Mouse (Mus musculus): ENCODE results near the gene Cldn9. TPM values are rescaled to one million over a fixed set of nuclear protein-coding genes. Genes with fewer than 3 reads are reported as not detected.

The Cldn9 gene
- polyA plus RNA-seq, 1 experiment from 2014 or later: 2.0 TPM

DNA sequence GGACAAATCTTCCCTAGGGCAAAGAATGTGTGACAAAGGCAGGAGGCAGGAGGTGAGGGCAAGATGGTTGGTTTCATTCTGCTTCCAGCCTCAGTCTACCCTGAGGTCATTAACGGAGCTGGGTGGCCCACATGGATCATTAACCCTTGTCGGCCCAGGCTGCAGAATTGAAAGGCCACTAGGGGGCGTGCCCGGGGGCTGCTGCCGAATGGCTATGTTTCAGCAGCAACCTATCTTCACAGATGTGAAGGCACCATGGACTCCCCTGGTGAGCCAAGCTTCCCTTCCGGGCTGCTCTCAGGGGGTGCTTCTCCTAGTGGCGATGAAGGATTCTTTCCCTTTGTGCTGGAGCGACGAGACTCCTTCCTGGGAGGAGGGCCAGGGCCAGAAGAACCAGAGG lies 22.3 kb downstream of the Cldn9 start:
- no peak overlapping the region for H3K4me3 ChIP-seq
- no peak overlapping the region for H3K4me2 ChIP-seq
- no peaks in the 10 kb centered on the region for H3K9me3 ChIP-seq (replicated peaks)
- peaks cover 3% of the 10 kb centered on the region; the same call in 1 of the 2 replicates for H3K4me1 ChIP-seq
- ATAC-seq: no peak
- peaks cover 52% of the 10 kb centered on the region for H3K27me3 ChIP-seq
- peaks cover 4% of the 10 kb centered on the region for H3K36me3 ChIP-seq (ENCODE audit: poor library complexity, severe bottlenecking)
- under 1% methylated on average over 9 of the region's 9 CpGs for WGBS
- H3K27ac ChIP-seq: no peak overlapping the region
- no peak overlapping the region for H3K9ac ChIP-seq

DNA sequence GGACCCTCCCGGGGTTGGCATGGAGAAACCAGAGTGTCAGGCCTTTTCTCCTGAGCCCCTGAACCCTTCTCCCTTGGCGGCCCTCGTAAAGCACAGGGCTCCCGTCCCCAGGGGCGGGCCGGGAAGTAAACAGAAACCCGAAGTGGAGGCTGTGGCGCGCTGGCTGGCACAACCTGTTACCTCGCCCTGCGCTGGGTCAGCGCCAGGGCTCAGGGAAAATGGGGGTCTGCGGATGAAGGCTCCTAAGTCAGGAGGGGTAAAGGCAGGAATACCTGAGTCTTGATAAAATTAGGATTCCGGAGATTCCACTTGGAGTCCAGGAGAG lies 23.0 kb downstream of the Cldn9 start:
- peaks cover 52% of the 10 kb centered on the region for H3K27me3 ChIP-seq
- no peaks in the 10 kb centered on the region for H3K36me3 ChIP-seq (ENCODE audit: poor library complexity, severe bottlenecking)
- H3K9ac ChIP-seq: no peak overlapping the region
- ATAC-seq: no peak
- no peaks in the 10 kb centered on the region for H3K9me3 ChIP-seq (replicated peaks)
- no peak overlapping the region for H3K27ac ChIP-seq
- peaks cover 3% of the 10 kb centered on the region; the same call in 1 of the 2 replicates for H3K4me1 ChIP-seq
- H3K4me2 ChIP-seq: peak overlapping the region; percentile 7; the same call in 1 of the 2 replicates
- H3K4me3 ChIP-seq: no peak overlapping the region
- WGBS: 2% methylated on average over 14 of the region's 14 CpGs

DNA sequence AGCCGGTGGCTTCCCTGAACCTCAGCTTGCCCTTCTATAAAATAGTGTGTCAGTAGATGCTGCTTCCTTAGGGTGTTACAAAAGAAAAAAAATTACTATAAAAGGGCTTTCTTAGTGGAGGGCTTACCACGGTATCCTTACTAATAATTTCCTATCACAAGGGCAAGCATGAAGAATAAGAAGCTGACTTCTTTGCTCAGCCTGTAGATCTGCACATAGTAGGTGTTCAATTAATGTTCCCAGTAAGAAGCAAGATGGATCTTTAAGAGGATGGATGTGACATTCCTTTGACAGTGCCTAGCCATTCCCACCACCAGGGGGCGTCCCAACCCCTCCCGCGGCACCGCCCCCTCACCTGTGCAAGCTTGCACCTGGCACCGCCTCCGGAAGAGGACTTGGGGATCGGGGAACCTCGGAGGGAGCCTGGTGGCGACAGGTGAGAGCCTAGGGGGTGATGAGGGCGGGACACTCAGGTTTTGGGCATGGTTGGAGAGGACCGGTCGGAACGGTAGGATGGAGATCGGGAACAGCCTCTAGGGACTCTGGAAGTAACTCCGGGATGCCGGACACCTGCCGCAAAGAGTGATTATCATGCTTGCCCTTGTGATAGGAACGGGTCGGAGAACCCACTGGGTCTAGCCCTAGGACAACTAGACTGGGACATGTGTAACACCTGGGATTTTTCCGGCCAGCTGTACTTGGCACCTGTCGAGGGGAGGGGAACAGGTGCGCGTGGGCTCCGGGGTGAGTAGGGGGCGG lies 23.5 kb downstream of the Cldn9 start, which contains the start of gene Bicdl2:
Bicdl2 (plus strand) TSS at position 390 of the 759 bp plus-strand sequence.
- no peak for ATAC-seq
- Histone ChIP-seq H3K27ac (no peak within 1 kb of the TSS), H3K4me3 (0 out of 2 replicates have a peak within 1 kb of the TSS, but pooled peaks have one; percentile 2), H3K9me3 (replicated peaks) (no peaks in the 10 kb centered on the region), H3K4me1 (peaks cover 3% of the 10 kb centered on the region; the same call in 1 of the 2 replicates), H3K9ac (no peak within 1 kb of the TSS), H3K36me3 (ENCODE audit: poor library complexity, severe bottlenecking) (no peaks in the 10 kb centered on the region), H3K27me3 (peaks cover 52% of the 10 kb centered on the region), H3K4me2 (peak within 1 kb of the TSS; percentile 7; the same call in 1 of the 2 replicates)
- 4% methylated on average over 27 of the region's 27 CpGs for WGBS

- Histone ChIP-seq H3K4me1 (peaks cover 3% of the 10 kb centered on the region; the same call in 1 of the 2 replicates), H3K4me3 (no peak overlapping the region), H3K36me3 (ENCODE audit: poor library complexity, severe bottlenecking) (no peaks in the 10 kb centered on the region), H3K9me3 (replicated peaks) (no peaks in the 10 kb centered on the region), H3K4me2 (no peak overlapping the region), H3K27ac (no peak overlapping the region), H3K9ac (no peak overlapping the region), H3K27me3 (peaks cover 48% of the 10 kb centered on the region)
- WGBS: 87% methylated on average over 3 of the region's 3 CpGs
- no peak for ATAC-seq
Observed at GRCm38 (mm10) chr17:23658450-23658849, 25.4 kb downstream of the Cldn9 start.

DNA sequence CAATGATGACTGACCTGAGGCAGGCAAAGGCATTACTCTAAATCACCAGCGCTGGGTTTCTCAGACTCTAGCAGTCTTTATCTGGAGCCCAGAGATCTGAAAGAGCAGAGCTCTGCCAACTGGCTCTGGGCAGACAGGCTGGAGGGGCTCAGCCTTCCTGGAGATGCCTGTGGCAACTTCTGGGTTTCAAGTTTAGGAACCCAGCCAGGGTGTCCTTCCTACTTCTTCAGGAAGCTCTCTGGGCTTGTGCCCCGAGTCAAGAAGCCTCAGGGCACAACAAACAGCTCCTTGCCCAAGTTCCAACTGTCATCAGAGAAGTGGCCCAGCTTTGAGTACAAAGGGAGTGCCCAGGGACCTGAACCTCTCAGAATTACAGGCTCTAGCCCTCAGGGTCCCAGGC lies 29.4 kb downstream of the Cldn9 start:
- no peak for ATAC-seq
- Histone ChIP-seq H3K27me3 (peaks cover 10% of the 10 kb centered on the region), H3K9ac (no peak overlapping the region), H3K36me3 (ENCODE audit: poor library complexity, severe bottlenecking) (no peaks in the 10 kb centered on the region), H3K9me3 (replicated peaks) (no peaks in the 10 kb centered on the region), H3K4me2 (no peak overlapping the region), H3K4me3 (no peak overlapping the region), H3K4me1 (no peaks in the 10 kb centered on the region), H3K27ac (no peak overlapping the region)
- whole genome bisulfite sequencing: 64% methylated on average over 2 of the region's 2 CpGs

DNA sequence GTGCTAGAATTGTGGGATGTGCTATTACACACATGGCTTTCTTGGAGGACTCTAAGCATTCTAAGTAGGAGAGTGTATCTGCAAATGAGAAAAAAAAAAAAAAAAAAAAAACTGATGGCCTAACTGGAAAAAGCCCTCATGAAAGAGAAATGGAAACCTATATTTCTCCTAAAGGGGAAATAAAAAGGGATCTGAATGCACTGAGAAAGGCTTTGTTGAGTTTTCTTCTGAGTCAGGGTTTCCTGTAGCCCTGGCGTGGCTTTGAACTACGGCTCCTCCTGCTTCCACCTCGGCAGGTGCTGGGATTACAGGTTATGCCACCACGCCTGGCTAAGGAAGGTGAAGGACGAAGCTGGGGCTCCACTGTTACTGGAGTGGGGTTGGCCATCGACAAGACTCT lies 29.8 kb downstream of the Cldn9 start:
- Histone ChIP-seq H3K9me3 (replicated peaks) (no peaks in the 10 kb centered on the region), H3K4me3 (no peak overlapping the region), H3K9ac (no peak overlapping the region), H3K27me3 (peaks cover 6% of the 10 kb centered on the region), H3K4me1 (no peaks in the 10 kb centered on the region), H3K36me3 (ENCODE audit: poor library complexity, severe bottlenecking) (no peaks in the 10 kb centered on the region), H3K4me2 (no peak overlapping the region), H3K27ac (no peak overlapping the region)
- WGBS: 71% methylated on average over 6 of the region's 6 CpGs
- ATAC-seq: no peak

GRCm38 (mm10) chr17:23653324-23653723 lies 30.5 kb downstream of the Cldn9 start:
- H3K4me3 ChIP-seq: no peak overlapping the region
- H3K27ac ChIP-seq: no peak overlapping the region
- no peak for ATAC-seq
- H3K9ac ChIP-seq: no peak overlapping the region
- H3K36me3 ChIP-seq (ENCODE audit: poor library complexity, severe bottlenecking): no peaks in the 10 kb centered on the region
- WGBS: 73% methylated on average over 2 of the region's 2 CpGs
- H3K4me2 ChIP-seq: no peak overlapping the region
- no peaks in the 10 kb centered on the region for H3K4me1 ChIP-seq
- 0 out of 2 replicates have a peak, but pooled peaks cover 3% of the 10 kb centered on the region for H3K27me3 ChIP-seq
- H3K9me3 ChIP-seq (replicated peaks): no peaks in the 10 kb centered on the region

GRCm38 (mm10) chr17:23651363-23651762 lies 32.5 kb downstream of the Cldn9 start:
- no peak for ATAC-seq
- WGBS: 84% methylated on average over 6 of the region's 6 CpGs

DNA sequence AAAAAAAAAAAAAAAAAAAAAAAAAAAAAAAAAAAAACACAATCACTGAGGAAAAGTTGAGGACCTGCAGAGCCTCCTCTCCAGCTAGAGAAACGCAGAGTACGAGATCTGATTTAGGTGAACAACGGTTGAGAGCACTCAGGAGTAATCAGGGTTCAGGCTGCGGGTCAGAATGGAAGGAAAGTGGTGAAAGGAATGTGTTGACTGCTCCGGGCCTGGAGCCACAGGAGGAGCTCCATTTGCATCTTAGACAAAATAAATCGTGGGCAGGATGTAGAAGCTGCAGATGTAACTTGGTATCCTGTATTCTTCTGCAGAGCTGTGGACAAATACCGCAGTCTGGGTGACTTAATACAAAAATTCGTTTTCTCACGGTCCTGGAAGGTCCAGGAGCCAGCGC lies 37.9 kb downstream of the Cldn9 start:
- H3K27me3 ChIP-seq: peaks cover 42% of the 10 kb centered on the region
- no peaks in the 10 kb centered on the region for H3K36me3 ChIP-seq (ENCODE audit: poor library complexity, severe bottlenecking)
- H3K4me2 ChIP-seq: no peak overlapping the region
- H3K9me3 ChIP-seq (replicated peaks): no peaks in the 10 kb centered on the region
- no peak for ATAC-seq
- no peak overlapping the region for H3K27ac ChIP-seq
- H3K4me1 ChIP-seq: peaks cover 10% of the 10 kb centered on the region
- H3K4me3 ChIP-seq: no peak overlapping the region
- WGBS: 30% methylated on average over 10 of the region's 10 CpGs
- no peak overlapping the region for H3K9ac ChIP-seq

More at GRCm38 (mm10) chr17:23651363-23651762, 32.5 kb downstream of the Cldn9 start:
- Histone ChIP-seq H3K4me1 (no peaks in the 10 kb centered on the region), H3K27me3 (peaks cover 10% of the 10 kb centered on the region), H3K4me3 (no peak overlapping the region), H3K36me3 (ENCODE audit: poor library complexity, severe bottlenecking) (no peaks in the 10 kb centered on the region), H3K4me2 (no peak overlapping the region), H3K9ac (no peak overlapping the region), H3K9me3 (replicated peaks) (no peaks in the 10 kb centered on the region), H3K27ac (no peak overlapping the region)

- Histone ChIP-seq H3K27me3 (peaks cover 42% of the 10 kb centered on the region), H3K4me1 (peaks cover 10% of the 10 kb centered on the region), H3K27ac (no peak within 1 kb of the TSS), H3K9me3 (replicated peaks) (no peaks in the 10 kb centered on the region), H3K4me3 (peak within 1 kb of the TSS; percentile 39), H3K4me2 (peak within 1 kb of the TSS; percentile 68), H3K36me3 (ENCODE audit: poor library complexity, severe bottlenecking) (no peaks in the 10 kb centered on the region), H3K9ac (peak within 1 kb of the TSS; percentile 58)
- under 1% methylated on average over 56 of the region's 58 CpGs for WGBS
- no peak for ATAC-seq
Observed at GRCm38 (mm10) chr17:23644613-23645495, 39.0 kb downstream of the Cldn9 start, which contains the start of gene Mmp25. Mmp25 (minus strand) TSS chr17:23645277.

Data from forebrain, embryonic 13.5 days (tissue).